Mouse (Mus musculus) stomach, postnatal 0 days (tissue): Measurements from ENCODE around the gene Hoxc5.

Experiments
- CTCF ChIP-seq: IDR thresholded peaks from 2 replicates; pipeline ENCODE4 v1.5.1; 2016; ENCODE audit warnings: antibody characterized with exemption, low read depth, mild to moderate bottlenecking, moderate library complexity
- EP300 ChIP-seq: optimal IDR thresholded peaks from 2 replicates; pipeline ENCODE3; 2016; ENCODE audit warnings: antibody characterized with exemption

DNA sequence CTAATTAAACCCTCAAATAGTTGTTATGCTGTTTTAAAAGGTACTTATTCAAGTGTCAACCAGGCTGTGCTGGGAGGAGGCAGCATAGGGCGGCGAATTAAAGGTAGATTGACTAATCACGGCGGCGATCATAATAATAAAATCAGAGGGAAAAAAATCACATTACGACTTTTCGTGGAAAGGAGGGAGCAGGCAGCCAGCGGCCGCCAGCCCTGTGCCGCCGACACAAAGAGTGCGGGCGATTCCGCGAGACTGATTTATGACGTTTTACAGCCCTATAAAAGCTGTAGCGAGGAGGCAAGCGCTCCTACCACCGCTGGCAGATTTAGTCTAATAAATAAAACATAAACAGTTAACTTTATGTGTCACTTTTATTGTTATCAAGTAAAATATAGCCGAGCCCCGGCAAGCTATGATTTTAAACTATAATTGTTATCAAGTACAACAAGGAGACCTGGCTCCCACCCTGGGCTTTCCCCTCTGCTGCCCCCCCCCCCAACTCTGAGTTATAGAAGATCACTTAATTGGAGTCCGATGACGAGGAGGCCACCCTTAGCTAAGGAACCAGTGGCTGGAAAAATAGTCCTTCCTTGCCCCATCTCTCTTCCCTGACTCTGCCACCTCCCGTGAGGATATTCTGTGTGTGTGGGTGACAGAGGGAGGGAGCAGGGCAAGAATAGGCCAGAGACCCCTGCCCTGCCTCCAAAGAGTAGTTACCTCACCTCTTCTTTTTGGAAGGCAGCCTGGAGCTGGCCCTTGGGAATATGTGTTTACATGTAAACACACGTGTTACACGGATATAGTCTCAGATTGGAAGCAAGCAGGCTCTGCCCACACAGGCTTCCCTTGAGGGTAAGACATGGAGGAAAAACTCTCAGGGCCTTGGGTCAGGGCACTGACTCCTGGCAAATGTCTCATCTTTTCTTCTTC, 65.7 kb downstream of the Hoxc5 start:
- TF ChIP-seq EP300, result no peak
- TF ChIP-seq CTCF, result no peak
